Mouse (Mus musculus) liver, postnatal 0 days (tissue): ENCODE measurements around the gene Ero1lb. TPM values are rescaled to one million over a fixed set of nuclear protein-coding genes. Genes with fewer than 3 reads are reported as not detected.

ENCODE experiments used
- ATAC-seq: fragments of 200-750 bp; cut with Nextera tagmentation; 2 replicates; pipeline ENCODE4 v1.8.0; 2017; ENCODE audit warnings: mild to moderate bottlenecking, moderate library complexity
- DNase-seq: peaks from one replicate; pipeline ENCODE4 v3.0.0-alpha.2; 2016
- H3K27ac ChIP-seq: fragments of 300-500 bp; sonication (generic); 2 replicates; pipeline ENCODE4 v1.5.1; 2014; ENCODE audit warnings: antibody characterized with exemption, moderate library complexity, mild to moderate bottlenecking, low read depth
- H3K27me3 ChIP-seq: fragments of 300-500 bp; sonication (generic); 2 replicates; pipeline ENCODE4 v1.6.1; 2014; ENCODE audit warnings: low read length, control low read depth, mixed read lengths; ENCODE audit not compliant: insufficient read depth
- H3K36me3 ChIP-seq: fragments of 300-500 bp; sonication (generic); replicated peaks from 2 replicates; pipeline ENCODE4 v1.6.1; 2014; ENCODE audit warnings: mild to moderate bottlenecking, control low read depth, low read length, moderate library complexity, mixed read lengths; ENCODE audit not compliant: insufficient read depth
- H3K4me1 ChIP-seq: fragments of 300-500 bp; sonication (generic); 2 replicates; pipeline ENCODE4 v1.6.1; 2014; ENCODE audit warnings: antibody characterized with exemption, mild to moderate bottlenecking, control low read depth; ENCODE audit not compliant: insufficient read depth
- H3K4me2 ChIP-seq: fragments of 300-500 bp; sonication (generic); 2 replicates; pipeline ENCODE4 v1.6.1; 2014; ENCODE audit warnings: low read depth, mild to moderate bottlenecking, low read length, moderate library complexity, mixed read lengths
- H3K4me3 ChIP-seq: fragments of 300-500 bp; sonication (generic); 2 replicates; pipeline ENCODE4 v1.5.1; 2014; ENCODE audit warnings: low read depth, low read length
- H3K9ac ChIP-seq: fragments of 300-500 bp; sonication (generic); replicated peaks from 2 replicates; pipeline ENCODE4 v1.6.1; 2014; ENCODE audit warnings: mild to moderate bottlenecking, moderate library complexity
- H3K9me3 ChIP-seq: fragments of 300-500 bp; sonication (generic); 2 replicates; pipeline ENCODE4 v1.6.1; 2016; ENCODE audit warnings: mild to moderate bottlenecking, control low read depth, low read length, mixed read lengths
- CTCF ChIP-seq: sonication (generic); IDR thresholded peaks from 2 replicates; pipeline ENCODE4 v1.5.1; 2016; ENCODE audit warnings: antibody characterized with exemption, low read depth
- EP300 ChIP-seq: IDR thresholded peaks from 2 replicates; pipeline ENCODE4 v1.6.1; 2016; ENCODE audit warnings: antibody characterized with exemption, low read depth, mild to moderate bottlenecking
- WGBS: fragments of 180-500 bp; shearing (Covaris S2); extraction: QIAGEN DNeasy Blood & Tissue Kit; methylation state at CpG from one replicate; pipeline ENCODE4 v1.1.7; 2014; ENCODE audit not compliant: insufficient replicate concordance; 5-methylcytosine and 5-hydroxymethylcytosine counted together
- polyA plus RNA-seq: library from polyadenylated mRNA; unstranded; fragments of >200 nt; fragmentation: Nextera tagmentation; extraction: Ambion mirVana; gene quantifications from 2 replicates; pipeline ENCODE4 v1.2.1, GENCODE M21; 2015

The Ero1lb gene
- polyA plus RNA-seq: 5.6 and 6.8 TPM in 2 replicates

- TF ChIP-seq EP300: no peak
- peak; percentile 29; the same call in 1 of the 2 replicates for TF ChIP-seq CTCF
- Histone ChIP-seq H3K36me3 (no peaks in the 10 kb centered on the region), H3K27me3 (no peaks in the 10 kb centered on the region), H3K27ac (peak within 1 kb of the TSS; percentile 53), H3K4me1 (peaks cover 6% of the 10 kb centered on the region; the same call in 1 of the 2 replicates), H3K9ac (peak within 1 kb of the TSS; percentile 65), H3K9me3 (no peaks in the 10 kb centered on the region), H3K4me3 (peak within 1 kb of the TSS; percentile 75), H3K4me2 (peak within 1 kb of the TSS; percentile 86)
- ATAC-seq (peak; percentile 98), DNase-seq (peak; percentile 95)
- 2% methylated on average over 59 of the region's 73 CpGs for WGBS
Measured at GRCm38 (mm10) chr13:12565621-12566390, at the start of gene Ero1lb. TSS of gene Ero1lb (plus strand) at chr13:12565874.

GRCm38 (mm10) chr13:12519371-12519770 is 46.3 kb upstream of the Ero1lb start:
- Histone ChIP-seq H3K4me2 (peak overlapping the region; percentile 92), H3K9me3 (no peaks in the 10 kb centered on the region), H3K4me3 (peak overlapping the region; percentile 60), H3K36me3 (no peaks in the 10 kb centered on the region), H3K4me1 (no peaks in the 10 kb centered on the region), H3K27ac (no peak overlapping the region), H3K9ac (no peak overlapping the region), H3K27me3 (peaks cover 7% of the 10 kb centered on the region; the same call in 1 of the 2 replicates)
- TF ChIP-seq EP300: no peak
- TF ChIP-seq CTCF: no peak
- ATAC-seq (no peak), DNase-seq (no peak)
- 5% methylated on average over 18 of the region's 18 CpGs for WGBS

GRCm38 (mm10) chr13:12519955-12520584 is 45.6 kb upstream of the Ero1lb start, which contains the start of gene Edaradd:
TSS of gene Edaradd (minus strand) at chr13:12520438.
- no peaks in the 10 kb centered on the region for H3K9me3 ChIP-seq
- no peaks in the 10 kb centered on the region for H3K4me1 ChIP-seq
- peak; percentile 63 for DNase-seq
- H3K9ac ChIP-seq: peak within 1 kb of the TSS; percentile 51
- ATAC-seq: peak; percentile 62; the same call in 1 of the 2 replicates
- WGBS: under 1% methylated on average over 35 of the region's 35 CpGs
- H3K36me3 ChIP-seq: no peaks in the 10 kb centered on the region
- H3K27ac ChIP-seq: peak within 1 kb of the TSS; percentile 70
- peak within 1 kb of the TSS; percentile 60 for H3K4me3 ChIP-seq
- peak within 1 kb of the TSS; percentile 92 for H3K4me2 ChIP-seq
- TF ChIP-seq EP300: no peak
- peak; percentile 50 for TF ChIP-seq CTCF
- peaks cover 7% of the 10 kb centered on the region; the same call in 1 of the 2 replicates for H3K27me3 ChIP-seq

- TF ChIP-seq EP300: no peak
- TF ChIP-seq CTCF: no peak
- no peak for ATAC-seq
- H3K36me3 ChIP-seq: no peaks in the 10 kb centered on the region
- H3K4me1 ChIP-seq: no peaks in the 10 kb centered on the region; the same call in 1 of the 2 replicates
- H3K4me2 ChIP-seq: no peak overlapping the region
- no peaks in the 10 kb centered on the region for H3K9me3 ChIP-seq
- H3K9ac ChIP-seq: no peak overlapping the region
- no peak overlapping the region for H3K4me3 ChIP-seq
- no peak for DNase-seq
- H3K27ac ChIP-seq: peak overlapping the region; percentile 57
- H3K27me3 ChIP-seq: peaks cover 7% of the 10 kb centered on the region; the same call in 1 of the 2 replicates
Measured at GRCm38 (mm10) chr13:12522346-12522745, 43.3 kb upstream of the Ero1lb start.

- 57% methylated on average over 4 of the region's 4 CpGs for WGBS
- Histone ChIP-seq H3K4me2 (no peak overlapping the region), H3K4me1 (peaks cover 7% of the 10 kb centered on the region; the same call in 1 of the 2 replicates), H3K27ac (no peak overlapping the region), H3K9me3 (no peaks in the 10 kb centered on the region), H3K9ac (no peak overlapping the region), H3K27me3 (no peaks in the 10 kb centered on the region), H3K4me3 (no peak overlapping the region), H3K36me3 (no peaks in the 10 kb centered on the region)
- no peak for DNase-seq
- ATAC-seq: no peak
- TF ChIP-seq EP300 (no peak), CTCF (no peak)
Measured at GRCm38 (mm10) chr13:12525678-12526077, 40.0 kb upstream of the Ero1lb start.

- H3K9me3 ChIP-seq: no peaks in the 10 kb centered on the region
- 0 out of 2 replicates have a peak, but pooled peaks cover 3% of the 10 kb centered on the region for H3K4me1 ChIP-seq
- peak; percentile 23 for DNase-seq
- peak; percentile 72 for ATAC-seq
- H3K36me3 ChIP-seq: no peaks in the 10 kb centered on the region
- no peaks in the 10 kb centered on the region for H3K27me3 ChIP-seq
- H3K4me2 ChIP-seq: no peak overlapping the region
- no peak overlapping the region for H3K9ac ChIP-seq
- TF ChIP-seq CTCF (no peak), EP300 (no peak)
- 51% methylated on average over 3 of the region's 3 CpGs for WGBS
- H3K27ac ChIP-seq: no peak overlapping the region
- no peak overlapping the region for H3K4me3 ChIP-seq
Measured at GRCm38 (mm10) chr13:12534628-12535027, 31.0 kb upstream of the Ero1lb start.
